Mouse (Mus musculus): ENCODE measurements around the gene Jam2. TPM values are rescaled to one million over a fixed set of nuclear protein-coding genes. Genes with fewer than 3 reads are reported as not detected.
A peak's percentile ranks its signal among the peaks of the same experiment; 100 is the strongest.

Jam2 gene
- 0.19 TPM in 1 of 3 replicates, not detected in the others for total RNA-seq (2017)

DNA sequence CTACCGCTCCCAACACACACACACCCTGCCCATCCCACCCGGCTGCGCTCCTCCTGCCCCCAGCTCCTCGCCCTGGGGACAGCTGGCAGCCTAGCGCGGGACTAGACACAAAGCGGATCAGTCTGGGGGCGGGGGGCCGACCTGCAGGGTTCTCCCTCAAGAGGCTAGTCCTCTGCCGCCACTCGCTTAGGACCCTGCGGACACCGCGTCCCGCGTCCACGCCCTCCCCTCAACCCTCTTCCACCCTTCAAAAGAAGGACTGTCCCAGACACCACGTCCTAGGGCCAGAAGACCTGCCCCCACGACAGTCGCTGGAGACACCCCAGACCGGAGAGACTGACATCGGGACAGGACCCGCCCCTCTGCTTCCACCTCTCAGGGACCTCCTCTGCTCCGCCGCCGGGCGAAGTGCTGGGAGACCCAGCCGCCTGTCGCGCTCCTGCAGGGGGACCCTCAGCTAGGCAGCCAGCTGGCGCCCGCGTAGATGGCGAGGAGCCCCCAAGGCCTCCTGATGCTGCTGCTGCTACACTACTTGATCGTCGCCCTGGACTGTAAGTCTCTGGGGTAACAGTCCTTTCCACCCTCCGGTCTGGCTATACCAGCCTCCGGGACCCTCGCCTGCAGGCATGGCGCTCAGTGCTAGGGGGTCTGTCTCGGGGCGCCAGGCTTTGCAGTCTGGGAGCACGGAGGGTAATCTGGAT is at the start of gene Jam2:
Gene Jam2 (plus strand): TSS at position 121 of the 701 bp plus-strand sequence.
- ATAC-seq (replicated peaks; ENCODE audit: insufficient number of reproducible peaks, low FRiP score, low TSS enrichment, poor library complexity, severe bottlenecking), result 0 out of 2 replicates have a peak, but pooled peaks have one; percentile 31

DNA sequence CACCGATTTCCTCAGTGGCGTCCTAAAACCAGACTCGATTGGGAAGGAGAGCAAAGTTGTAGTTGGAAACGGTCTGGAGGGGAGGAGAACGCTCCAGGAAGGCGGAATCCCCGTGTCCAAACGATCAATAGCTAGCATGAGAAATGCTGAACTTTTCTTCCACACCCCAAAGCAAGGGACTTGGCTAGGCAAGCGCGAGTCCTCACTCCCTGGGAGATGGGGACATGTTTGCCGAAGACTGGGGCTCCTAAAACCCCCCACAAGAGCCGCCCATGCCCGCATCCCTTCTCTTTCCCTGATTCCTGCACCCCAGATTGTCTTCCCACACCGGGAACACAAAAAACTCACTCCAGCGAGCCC is 39.1 kb upstream of the Jam2 start:
- ATAC-seq (replicated peaks; ENCODE audit: insufficient number of reproducible peaks, low FRiP score, low TSS enrichment, poor library complexity, severe bottlenecking), result no peak

DNA sequence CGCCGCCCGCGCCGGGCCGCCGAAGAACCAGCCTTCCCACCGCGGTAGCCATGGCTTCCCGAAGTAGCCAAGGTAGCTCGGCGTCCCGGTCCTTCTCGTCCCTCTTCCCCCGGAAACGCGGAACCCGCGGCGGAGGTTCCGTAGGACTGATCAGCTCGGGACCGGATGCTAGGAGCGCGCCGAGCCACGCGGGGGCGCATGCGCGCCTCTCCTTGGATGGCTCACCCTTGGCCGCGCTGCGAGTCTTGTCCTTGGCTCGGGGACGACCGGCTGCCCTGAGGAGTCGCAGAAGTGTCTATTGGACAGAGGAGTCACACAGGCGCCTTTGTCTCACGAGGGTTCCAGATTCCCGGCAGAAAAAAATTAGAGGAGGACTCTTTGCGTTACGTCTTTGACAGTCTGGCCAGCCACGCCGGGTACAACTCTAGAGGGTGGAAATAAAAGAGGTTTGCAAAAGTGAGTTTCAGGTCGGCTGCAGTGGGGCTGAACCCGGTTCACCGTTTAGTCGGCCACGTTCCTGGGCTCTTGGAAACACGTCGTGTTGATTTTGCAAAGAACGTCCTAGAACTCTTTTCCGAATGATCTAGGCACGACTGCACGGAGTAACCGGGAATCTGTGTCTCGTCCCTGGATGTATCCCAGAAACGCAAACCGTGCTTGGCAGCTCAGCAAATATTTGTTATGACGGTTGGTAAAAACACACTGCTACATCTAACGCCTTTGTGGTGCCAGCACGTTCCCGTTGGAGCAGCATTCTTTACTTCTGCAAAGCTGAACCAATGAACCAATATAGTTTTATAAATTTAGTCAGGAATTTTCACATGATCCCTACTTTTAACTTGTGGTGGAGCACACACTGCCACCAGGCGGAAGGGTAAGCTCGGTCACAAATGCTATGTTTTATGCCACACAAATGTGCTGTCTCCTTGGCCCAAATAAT is 38.5 kb upstream of the Jam2 start, which contains the start of gene Mrpl39:
Gene Mrpl39 (minus strand): TSS at position 577 of the 940 bp plus-strand sequence.
- ATAC-seq (replicated peaks; ENCODE audit: insufficient number of reproducible peaks, low FRiP score, low TSS enrichment, poor library complexity, severe bottlenecking), result peak; percentile 91

DNA sequence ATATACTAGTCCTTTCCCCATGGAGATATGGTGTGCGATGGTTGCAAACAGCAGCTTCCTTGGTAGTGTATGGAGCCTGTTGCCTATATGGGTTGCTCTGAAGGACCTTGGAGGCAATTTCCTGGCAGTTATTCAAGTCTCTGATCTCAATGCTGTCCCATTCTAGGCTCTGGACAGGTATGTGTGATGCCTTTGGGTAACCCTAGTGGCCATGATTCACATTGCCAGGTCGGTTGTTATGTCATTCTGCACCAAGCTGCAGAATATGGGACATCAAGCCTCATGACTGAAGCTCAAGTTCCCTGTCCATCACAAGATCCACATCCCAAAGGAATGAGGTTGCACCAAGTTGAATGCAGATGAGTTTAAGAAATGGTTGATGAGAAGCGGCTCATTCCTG is 36.6 kb upstream of the Jam2 start:
- ATAC-seq (replicated peaks; ENCODE audit: insufficient number of reproducible peaks, low FRiP score, low TSS enrichment, poor library complexity, severe bottlenecking), result no peak

DNA sequence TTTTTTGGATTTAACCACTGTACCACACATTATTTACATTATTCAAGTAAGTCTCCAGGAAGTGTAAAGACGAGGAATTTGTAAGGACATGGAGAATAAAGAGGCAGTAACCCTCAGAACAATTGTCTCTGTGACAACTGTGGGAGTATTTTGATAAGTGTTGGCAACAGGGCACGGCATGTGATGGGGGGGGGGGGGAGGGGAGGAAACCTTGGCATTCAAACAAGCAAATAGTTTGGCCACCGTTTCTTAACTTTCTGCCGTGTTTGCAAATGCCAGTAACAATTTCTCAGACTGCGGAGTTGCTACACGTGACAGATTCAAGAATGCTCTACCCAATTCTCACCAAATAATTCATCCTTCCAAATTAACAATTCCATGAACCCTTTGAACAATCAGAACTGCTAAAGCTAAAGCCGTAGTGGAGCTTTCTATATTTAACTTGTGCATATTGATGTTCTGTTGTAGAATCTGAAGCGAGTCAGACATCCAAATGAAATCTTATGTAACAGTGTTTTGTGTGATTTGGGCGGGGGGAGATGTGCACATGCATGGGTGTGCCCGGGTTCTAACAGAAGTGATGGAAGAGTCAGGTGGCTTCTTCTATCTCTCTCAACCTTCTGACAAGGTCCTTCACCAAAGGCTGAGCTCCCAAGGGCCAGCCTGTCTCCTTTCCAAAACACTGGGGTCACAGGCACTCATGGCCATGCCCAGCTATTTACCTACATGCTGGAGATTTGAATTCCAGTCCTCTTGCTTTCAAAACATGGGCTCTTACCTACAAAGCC is 29.0 kb upstream of the Jam2 start:
- ATAC-seq (replicated peaks; ENCODE audit: insufficient number of reproducible peaks, low FRiP score, low TSS enrichment, poor library complexity, severe bottlenecking), result no peak

DNA sequence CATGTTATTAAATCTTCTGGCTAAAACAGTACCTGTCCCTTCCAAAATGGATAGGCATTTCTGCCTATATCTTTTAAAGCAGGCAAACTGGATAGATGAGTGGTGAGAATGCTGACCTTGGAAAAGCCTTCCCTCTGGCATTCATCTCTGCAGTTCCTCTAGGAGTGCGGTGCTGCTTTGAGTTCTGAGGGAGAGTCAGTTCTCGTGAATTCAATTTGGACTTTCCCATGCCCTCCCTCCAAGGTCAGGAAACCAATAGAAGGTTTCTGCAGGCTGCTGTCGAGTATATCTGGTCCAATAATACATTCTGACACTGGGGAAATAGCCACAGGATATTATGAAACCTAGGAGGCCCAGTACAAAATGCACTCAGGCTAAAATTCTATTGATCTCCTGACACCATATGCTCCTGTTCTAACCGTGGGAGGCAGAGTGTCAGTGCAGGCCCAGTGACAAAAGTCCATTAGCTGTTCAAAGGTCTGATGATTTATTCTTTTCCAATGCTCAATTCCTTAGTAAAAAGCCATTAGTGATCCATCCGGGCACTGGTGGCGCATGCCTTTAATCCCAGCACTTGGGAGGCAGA is 28.1 kb upstream of the Jam2 start:
- ATAC-seq (replicated peaks; ENCODE audit: insufficient number of reproducible peaks, low FRiP score, low TSS enrichment, poor library complexity, severe bottlenecking), result no peak

DNA sequence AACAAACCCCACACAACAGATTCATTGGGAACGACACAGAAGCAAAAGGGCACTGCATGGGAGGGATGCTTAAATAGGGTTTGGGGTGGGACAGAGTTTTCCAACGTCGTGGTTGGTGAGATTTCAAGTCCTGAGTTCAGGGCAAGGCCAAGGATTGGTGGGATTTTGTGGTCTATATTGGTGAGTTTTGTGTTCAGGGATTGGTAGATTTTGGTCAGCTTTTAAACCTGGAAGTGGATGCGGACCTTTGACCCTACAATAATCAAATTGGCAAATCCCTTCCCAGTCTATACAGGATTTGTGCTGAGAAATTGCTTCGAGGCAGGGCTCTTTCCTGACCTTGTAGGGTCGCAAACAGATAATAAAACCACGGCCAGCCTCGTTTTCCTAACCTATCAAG is 6.0 kb upstream of the Jam2 start:
- no peak for ATAC-seq (replicated peaks; ENCODE audit: insufficient number of reproducible peaks, low FRiP score, low TSS enrichment, poor library complexity, severe bottlenecking)

DNA sequence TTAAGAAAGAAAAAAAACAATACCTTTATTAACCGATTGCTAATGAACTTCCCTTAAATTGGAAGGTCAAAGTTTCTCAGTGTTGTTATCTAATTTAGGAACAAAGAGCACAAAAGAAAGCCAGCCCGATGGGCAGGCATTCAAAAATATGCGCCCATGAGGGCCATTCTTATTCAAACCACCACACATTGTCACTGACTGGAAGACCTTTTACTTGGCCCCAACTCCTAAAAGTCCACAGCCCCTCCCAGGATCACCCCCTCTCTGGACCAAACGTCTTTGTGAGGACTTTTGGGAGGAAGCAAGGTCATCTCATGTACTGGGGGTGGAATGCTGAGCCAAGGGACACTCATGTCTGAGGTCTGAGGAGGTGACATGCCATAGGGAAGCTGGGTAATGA is 4.7 kb upstream of the Jam2 start:
- no peak for ATAC-seq (replicated peaks; ENCODE audit: insufficient number of reproducible peaks, low FRiP score, low TSS enrichment, poor library complexity, severe bottlenecking)

DNA sequence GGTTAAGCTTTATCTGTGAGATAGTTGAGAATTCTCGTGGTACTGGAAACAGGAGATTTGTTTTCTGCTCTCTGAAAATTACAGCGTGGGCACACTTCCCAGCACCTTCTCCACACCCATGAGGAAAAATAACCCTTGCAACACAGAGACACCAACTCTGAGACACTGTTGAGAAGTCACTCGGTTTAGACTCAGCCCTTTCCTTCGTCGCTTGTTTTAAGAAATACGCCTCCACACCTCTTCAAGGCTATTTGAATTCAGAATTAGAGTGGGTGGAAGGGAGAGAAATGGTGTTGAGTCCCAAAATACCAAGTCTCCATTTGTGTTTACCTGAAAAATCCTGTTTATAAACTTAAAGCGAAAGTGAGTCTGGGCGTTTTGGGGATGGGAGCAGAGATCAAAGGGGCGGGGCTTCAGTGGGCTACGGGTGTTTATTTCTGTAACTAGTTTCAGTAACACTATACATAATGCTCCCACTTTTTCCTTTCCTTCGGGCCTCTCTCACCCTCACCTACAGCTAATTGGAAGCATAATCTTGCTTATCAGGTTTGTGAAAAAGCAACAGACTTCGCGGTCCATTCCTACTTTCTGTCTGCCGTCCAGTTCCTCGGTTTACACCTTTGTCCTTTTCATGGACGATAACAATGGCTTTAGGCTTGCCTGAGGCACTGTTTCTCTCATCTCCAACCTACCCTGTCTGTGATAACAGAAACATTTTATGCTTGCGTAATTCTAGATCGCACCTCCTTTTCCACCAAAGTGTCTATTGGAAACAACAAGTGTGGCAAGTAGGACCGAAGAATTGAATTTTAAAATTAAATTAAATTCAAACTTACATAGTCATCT is 4.1 kb upstream of the Jam2 start:
- ATAC-seq (replicated peaks; ENCODE audit: insufficient number of reproducible peaks, low FRiP score, low TSS enrichment, poor library complexity, severe bottlenecking), result no peak

DNA sequence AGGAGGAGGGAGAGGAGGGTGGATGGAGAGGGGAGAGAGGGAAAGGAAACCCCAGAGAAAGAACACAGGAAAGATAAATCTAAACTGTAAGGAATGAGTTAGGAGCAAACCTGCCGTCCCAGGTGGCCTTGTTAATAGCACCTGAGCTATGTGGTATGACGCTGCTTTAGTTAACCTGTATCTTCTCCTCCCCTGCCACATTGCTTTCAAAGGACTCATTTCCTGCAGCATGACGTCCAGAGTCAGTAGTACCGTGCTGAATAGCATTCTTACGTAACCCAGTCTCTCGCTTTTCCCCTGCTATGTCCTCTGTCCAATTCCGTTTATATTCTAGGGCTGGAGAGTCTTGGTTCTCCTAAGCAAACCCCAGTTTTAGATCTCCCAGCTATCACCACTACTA is 3.0 kb upstream of the Jam2 start:
- no peak for ATAC-seq (replicated peaks; ENCODE audit: insufficient number of reproducible peaks, low FRiP score, low TSS enrichment, poor library complexity, severe bottlenecking)

DNA sequence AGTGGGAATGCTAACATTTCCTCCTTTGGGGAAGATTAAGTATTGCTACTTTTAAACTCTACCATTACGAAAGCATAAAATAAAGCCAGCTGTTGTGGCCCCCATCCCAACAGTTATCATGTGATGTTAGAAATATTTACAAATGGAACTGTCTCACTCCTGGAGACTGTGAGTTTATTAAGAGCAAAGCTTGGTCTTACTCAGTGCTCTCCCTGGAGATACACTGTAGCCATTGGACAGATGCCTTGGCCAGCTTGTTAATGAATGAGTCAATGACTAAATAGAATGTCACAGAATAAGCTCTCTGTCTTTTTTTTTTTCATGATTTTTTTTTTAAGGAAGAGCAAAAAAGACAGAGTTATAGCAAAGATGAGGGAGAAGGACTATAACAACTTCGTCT is 2.5 kb upstream of the Jam2 start:
- no peak for ATAC-seq (replicated peaks; ENCODE audit: insufficient number of reproducible peaks, low FRiP score, low TSS enrichment, poor library complexity, severe bottlenecking)

DNA sequence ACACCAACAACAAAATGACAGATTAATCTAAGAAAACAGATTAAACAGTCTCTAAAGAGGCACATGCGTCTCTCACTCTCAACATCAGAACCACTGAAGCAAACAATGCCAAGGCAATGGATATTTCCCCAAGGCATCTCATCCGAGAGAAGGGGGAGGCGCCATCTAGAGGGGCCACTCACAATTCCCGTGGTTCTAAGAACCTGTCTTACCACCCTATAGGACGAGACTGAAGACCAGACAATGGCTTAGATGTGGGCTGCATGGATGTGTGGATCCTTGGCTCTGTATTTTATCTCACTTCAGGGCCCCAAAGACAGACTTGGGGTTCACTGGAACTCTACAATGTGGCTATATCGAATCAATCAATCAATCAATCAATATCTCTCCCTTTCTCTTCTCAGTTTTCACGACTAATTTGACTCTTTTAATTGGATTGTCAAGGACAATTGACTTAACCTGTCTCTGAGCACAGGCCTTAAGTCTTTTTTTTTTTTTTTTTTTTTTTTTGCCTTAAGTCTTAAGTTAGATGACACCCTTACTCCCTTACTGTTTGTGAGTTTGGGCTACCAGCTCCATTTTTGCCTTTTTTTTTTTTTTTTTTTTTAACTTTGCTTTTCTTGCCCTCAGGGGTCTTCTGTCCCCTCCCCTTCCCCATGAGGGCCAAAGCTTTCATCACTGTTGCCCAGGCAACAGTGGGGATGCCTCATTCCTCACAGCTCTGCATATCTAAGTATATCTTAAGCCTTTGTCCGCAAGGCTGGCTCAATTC is 1.2 kb upstream of the Jam2 start:
- no peak for ATAC-seq (replicated peaks; ENCODE audit: insufficient number of reproducible peaks, low FRiP score, low TSS enrichment, poor library complexity, severe bottlenecking)

DNA sequence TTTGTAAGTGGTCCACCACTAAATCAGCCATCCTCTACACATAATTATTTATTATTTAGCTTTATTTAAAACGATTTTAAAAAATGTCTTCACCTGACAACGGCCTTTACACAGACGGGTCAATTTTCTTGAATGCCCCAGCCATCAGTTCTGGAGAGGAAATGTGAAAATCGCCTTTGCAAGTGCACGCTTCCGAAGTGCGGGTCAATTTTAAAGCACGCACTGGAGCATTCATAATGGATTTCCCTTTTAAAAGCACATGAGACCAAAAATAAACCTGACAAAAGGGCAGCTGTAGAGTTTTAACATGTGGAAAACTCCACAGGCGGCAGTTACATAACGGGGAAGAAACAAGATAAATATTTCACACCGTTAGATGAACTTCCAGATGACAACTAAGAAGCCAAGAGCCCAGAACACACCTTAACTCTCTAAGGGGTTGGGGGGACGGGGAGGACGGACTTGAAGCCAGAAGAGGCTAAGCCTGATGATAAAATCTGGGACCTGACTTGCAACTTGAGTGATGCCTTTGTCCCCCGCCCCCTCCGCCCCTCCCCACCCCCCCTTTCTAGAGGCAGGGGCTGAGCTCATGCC is 558 bp upstream of the Jam2 start:
- no peak for ATAC-seq (replicated peaks; ENCODE audit: insufficient number of reproducible peaks, low FRiP score, low TSS enrichment, poor library complexity, severe bottlenecking)

DNA sequence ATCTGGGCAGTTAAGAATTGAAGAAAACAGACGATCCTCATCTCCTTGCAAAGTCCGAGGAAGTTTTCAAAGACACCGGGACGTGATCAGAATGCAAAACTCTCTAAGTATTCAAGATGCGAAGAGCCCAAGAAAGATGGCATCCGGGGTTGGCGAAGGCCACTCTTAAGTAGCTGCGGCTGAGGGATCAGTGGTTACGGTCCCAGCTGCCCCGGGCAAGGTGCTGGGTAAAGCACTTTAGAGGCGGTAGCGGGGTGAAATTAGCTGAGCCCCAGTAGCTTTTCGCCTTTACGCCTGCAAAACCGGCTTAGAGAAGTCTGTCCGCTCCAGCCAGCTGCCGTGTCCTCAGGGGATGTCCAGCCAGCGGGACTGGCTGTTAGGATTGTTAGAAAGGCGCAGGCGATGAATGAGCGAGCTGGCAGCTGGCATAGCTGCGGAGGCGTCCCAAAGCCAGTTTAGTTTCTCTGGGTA is 873 bp downstream of the Jam2 start:
- ATAC-seq (replicated peaks; ENCODE audit: insufficient number of reproducible peaks, low FRiP score, low TSS enrichment, poor library complexity, severe bottlenecking), result no peak

DNA sequence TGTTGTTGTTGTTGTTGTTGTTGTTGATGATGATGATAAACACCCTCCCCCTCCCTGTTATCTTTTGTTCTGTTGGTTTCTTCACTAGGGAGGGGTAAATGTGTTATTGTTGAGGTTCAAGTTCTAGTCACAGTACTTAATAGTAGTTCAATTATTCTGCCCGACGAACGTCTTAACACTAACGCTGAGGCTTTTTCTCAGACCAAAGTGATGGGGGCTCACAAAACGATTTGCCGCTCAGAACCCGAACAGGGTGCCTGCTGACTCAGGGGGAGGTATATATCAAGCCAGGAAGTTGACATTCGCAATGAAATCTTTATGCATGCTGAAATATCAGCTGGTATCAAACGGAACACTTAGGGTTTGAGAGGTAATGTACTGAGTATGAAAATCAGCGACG is 1.4 kb downstream of the Jam2 start:
- no peak for ATAC-seq (replicated peaks; ENCODE audit: insufficient number of reproducible peaks, low FRiP score, low TSS enrichment, poor library complexity, severe bottlenecking)

DNA sequence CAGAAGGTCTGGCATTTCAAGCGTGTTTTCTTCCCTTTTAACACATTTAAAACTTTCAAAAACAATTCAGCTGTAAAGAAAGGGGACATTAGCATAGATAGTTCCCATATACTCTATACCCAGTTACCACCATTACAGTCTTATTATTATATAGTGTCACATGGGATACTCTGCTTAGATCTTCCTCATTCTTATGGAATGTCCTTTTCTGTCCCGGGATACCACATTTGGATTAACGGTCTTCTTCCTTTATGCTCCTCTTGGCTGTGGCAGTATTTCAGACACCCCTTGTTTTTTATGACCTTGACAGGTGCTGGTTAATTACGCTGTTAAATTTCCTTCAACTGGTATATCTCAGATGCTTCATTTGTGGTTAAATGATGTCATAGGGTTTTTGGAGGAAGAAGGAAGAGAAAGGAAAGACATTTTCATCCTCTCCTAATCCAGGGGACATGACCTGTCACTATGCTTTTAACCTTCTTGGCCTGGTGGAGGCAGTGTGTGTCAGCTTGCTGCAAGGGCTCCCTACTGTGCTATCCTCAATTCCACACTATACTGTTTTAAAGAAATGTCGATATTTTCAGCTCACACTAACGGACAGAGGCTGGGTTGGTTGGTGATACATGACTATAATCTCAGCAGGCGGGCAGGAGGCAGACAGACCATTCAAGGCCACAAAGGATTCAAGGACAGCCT is 2.3 kb downstream of the Jam2 start:
- no peak for ATAC-seq (replicated peaks; ENCODE audit: insufficient number of reproducible peaks, low FRiP score, low TSS enrichment, poor library complexity, severe bottlenecking)

All from monocyte, adult 5-6 weeks (primary cell).